Comparison of ENCODE assay signal across 8 mouse cellular contexts in genomic region chr8:77549121-77549706, GRCm38 (mm10). TPM values are rescaled to one million over a fixed set of nuclear protein-coding genes. Genes with fewer than 3 reads are reported as not detected.
DNase-seq lines count a peak whose midpoint lies in the region; ATAC-seq and TF ChIP-seq lines count a peak whose summit lies in the region.

TSS of gene Prmt9 (plus strand) at chr8:77549397.

- POLR2A ChIA-PET in Patski (lab: Charles Lee): interaction anchor here (1.0 to 1.3 kb wide), 2 partner anchors 15 to 129 kb away, joined by 3 to 6 read pairs; no protein-coding TSS in a partner anchor

- TF ChIP-seq CTCF in Patski (IDR thresholded peaks at IDR 0.05): no peak

- peaks cover 14% of the 10 kb centered on the region for H3K36me3 ChIP-seq in hindbrain, embryonic 14.5 days (replicated peaks; ENCODE audit: control insufficient read depth, insufficient read depth)

- H3K9me3 ChIP-seq in hindbrain, embryonic 14.5 days (ENCODE audit: control insufficient read depth, low read length): no peaks in the 10 kb centered on the region

- in situ Hi-C loops in Patski (cut with MboI; ENCODE audit: low pct_unique_long_range_greater_than_20kb): loop anchor here (10.0 kb wide), 1 partner anchor 124 kb away; no protein-coding TSS in a partner anchor

- H3K4me1 ChIP-seq in hindbrain, embryonic 14.5 days (replicated peaks; ENCODE audit: control insufficient read depth, insufficient read depth, low read length): no peaks in the 10 kb centered on the region; the same call in none of the 2 replicates

- H3K4me2 ChIP-seq in hindbrain, embryonic 14.5 days (replicated peaks): peak within 1 kb of the TSS; percentile 60

- CTCF ChIA-PET in Patski (lab: Charles Lee): interaction anchor here (1.0 to 1.5 kb wide), 6 partner anchors 14 to 130 kb away, joined by 3 to 6 read pairs (median 4); no protein-coding TSS in a partner anchor

- H3K4me3 ChIP-seq in hindbrain, embryonic 14.5 days (replicated peaks; ENCODE audit: low read length): peak within 1 kb of the TSS; percentile 83

- 3% methylated on average over 42 of the region's 42 CpGs for WGBS in hindbrain, embryonic 14.5 days

- DNase-seq in Patski (ENCODE audit: low read depth, low spot score): peak; percentile 73
- DNase-seq in cerebellum, postnatal 14 days: peak; percentile 91 to 94
- peak; percentile 83 to 93 for DNase-seq in frontal cortex, postnatal 25 days (ENCODE audit: low spot score in 2 of 2)
- DNase-seq in hindbrain, embryonic 14.5 days (ENCODE audit: low spot score): peak; percentile 93
- DNase-seq in layer of hippocampus, postnatal 36 days: peak; percentile 91
- peak; percentile 95 for DNase-seq in lung, postnatal 36 days
- DNase-seq in retina, postnatal 1 day: peak; percentile 93
- DNase-seq in urinary bladder, adult 18-20 months (ENCODE audit: low spot score in 2 of 2): peak; percentile 89 to 90

- no peaks in the 10 kb centered on the region for H3K27me3 ChIP-seq in Patski
- no peaks in the 10 kb centered on the region for H3K27me3 ChIP-seq in hindbrain, embryonic 14.5 days (ENCODE audit: control insufficient read depth, insufficient read depth, low read length)

- H3K9ac ChIP-seq in hindbrain, embryonic 14.5 days: peak within 1 kb of the TSS; percentile 91

- ATAC-seq in Patski: peak; percentile 92
- peak; percentile 96 for ATAC-seq in hindbrain, embryonic 14.5 days (ENCODE audit: low FRiP score)

- H3K27ac ChIP-seq in hindbrain, embryonic 14.5 days: peak within 1 kb of the TSS; percentile 85

RNA-seq across cellular contexts. Expression of gene Prmt9, which starts in this region (rescaled TPM):
- polyA plus RNA-seq in Patski (2021): 20.4 TPM
- 27.3 and 29.4 TPM in 2 replicates for polyA plus RNA-seq in hindbrain, embryonic 14.5 days (2014; fragmentation: Nextera tagmentation; extraction: Ambion mirVana)
- total RNA-seq in layer of hippocampus, postnatal 36 days (2021): 10 to 100 TPM; 19.3 to 19.9 TPM

Comparison
In these comparisons a context has a peak if more than half of its experiments do, and no peak if none do; other contexts are left out.
1. Peak in every context shown above with its lines: DNase-seq, ATAC-seq, H3K4me3 ChIP-seq and H3K27ac ChIP-seq.